In genomic region chr11:119093322-119093721, GRCm38 (mm10) we compare ENCODE assay signal across 27 mouse cellular contexts.
"Had no signal": no experiment of that assay in that cellular context is flagged by ENCODE, and none has a peak within 500 bp of the region (broad histone marks: within the 10 kb centered on the region; RNA-seq: fewer than 3 reads in every experiment).

No protein-coding gene starts in this region.

- H3K9me3 ChIP-seq: heart, embryonic 10.5 days; heart, embryonic 12.5 days; hindbrain, embryonic 10.5 days; hindbrain, embryonic 12.5 days; intestine, embryonic 15.5 days; kidney, embryonic 15.5 days; limb, embryonic 10.5 days; limb, embryonic 12.5 days; liver, embryonic 13.5 days had no signal

- H3K4me3 ChIP-seq: heart, embryonic 10.5 days; heart, embryonic 12.5 days; hindbrain, embryonic 10.5 days; hindbrain, embryonic 12.5 days; intestine, embryonic 15.5 days; kidney, embryonic 15.5 days; layer of hippocampus, adult 2 months; left cerebral cortex, adult 2 months; limb, embryonic 10.5 days; limb, embryonic 12.5 days; liver, embryonic 13.5 days had no signal

- H3K4me2 ChIP-seq: heart, embryonic 12.5 days; hindbrain, embryonic 12.5 days; hindbrain, embryonic 14.5 days; intestine, embryonic 15.5 days; kidney, embryonic 15.5 days; limb, embryonic 12.5 days; liver, embryonic 11.5 days; liver, embryonic 13.5 days had no signal

- H3K9ac ChIP-seq: heart, embryonic 12.5 days; hindbrain, embryonic 12.5 days; hindbrain, embryonic 14.5 days; intestine, embryonic 15.5 days; kidney, embryonic 15.5 days; limb, embryonic 12.5 days; liver, embryonic 13.5 days had no signal

- H3K27ac ChIP-seq: heart, embryonic 10.5 days; hindbrain, embryonic 10.5 days; hindbrain, embryonic 12.5 days; hindbrain, embryonic 14.5 days; intestine, embryonic 15.5 days; kidney, embryonic 15.5 days; kidney, postnatal 0 days; layer of hippocampus, adult 2 months; left cerebral cortex, adult 2 months; limb, embryonic 10.5 days; limb, embryonic 12.5 days; liver, embryonic 13.5 days had no signal

- DNase-seq: gastrocnemius, postnatal 14 days; gastrocnemius, postnatal 36 days; heart, adult 18-20 months; heart, postnatal 10 days; heart, postnatal 4 days; kidney, adult 18-20 months; kidney, adult 9 months; kidney, postnatal 14 days; kidney, postnatal 36 days; liver; liver, embryonic 13.5 days had no signal

- ATAC-seq: hindbrain, embryonic 16.5 days; inflammation-experienced regulatory T-cells, adult 6 months; intestine, embryonic 15.5 days; intestine, postnatal 0 days had no signal

- H3K36me3 ChIP-seq: heart, embryonic 10.5 days; heart, embryonic 12.5 days; hindbrain, embryonic 10.5 days; hindbrain, embryonic 12.5 days; intestine, embryonic 15.5 days; kidney, embryonic 15.5 days; limb, embryonic 10.5 days; limb, embryonic 12.5 days; liver, embryonic 13.5 days had no signal
